Mouse (Mus musculus): ENCODE data around the gene Ube2i. TPM values are rescaled to one million over a fixed set of nuclear protein-coding genes. Genes with fewer than 3 reads are reported as not detected.

Ube2i gene
- polyA plus RNA-seq, 1 experiment, result 257 TPM

DNA sequence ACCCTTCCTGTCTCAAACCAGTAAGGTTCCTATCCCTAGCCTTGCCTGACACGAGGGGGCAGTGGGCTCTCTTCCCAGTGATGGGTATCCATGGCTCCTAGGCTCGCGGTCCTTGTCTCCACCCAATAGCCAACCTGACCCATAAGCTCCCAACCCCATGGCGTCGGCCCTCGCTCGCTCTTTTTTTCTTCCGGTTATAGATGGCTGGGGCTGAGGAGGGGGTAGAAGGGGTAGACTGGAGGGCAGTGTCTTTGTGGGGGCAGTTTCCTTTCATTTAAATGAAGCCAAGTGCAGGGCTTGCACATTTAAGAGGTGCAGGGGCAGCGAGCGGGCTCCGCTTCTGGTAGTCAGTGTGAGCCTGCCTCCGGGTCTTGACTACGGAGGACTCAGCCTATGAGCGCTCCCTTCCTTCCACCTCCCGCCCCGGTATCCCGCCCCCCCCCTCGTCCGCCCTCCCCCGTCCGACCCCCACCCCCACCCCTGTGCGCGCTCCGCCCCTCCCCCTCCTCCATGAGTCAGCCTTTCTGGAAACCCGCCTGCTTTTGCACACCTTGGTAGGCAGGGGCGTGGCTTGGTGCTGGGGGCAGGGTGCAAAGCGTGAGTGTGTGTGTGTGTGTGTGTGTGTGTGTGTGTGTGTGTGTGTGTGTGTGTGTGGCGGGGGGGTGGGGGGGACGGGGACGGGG lies 52.5 kb downstream of the Ube2i start:
- TF ChIP-seq CTCF (IDR thresholded peaks at IDR 0.05; ENCODE audit: extremely low read depth, insufficient read depth, low read length) (no peak), POLR2A (IDR thresholded peaks at IDR 0.05; ENCODE audit: extremely low read depth, insufficient read depth, low read length) (peak; percentile 64; the same call in 1 of the 2 replicates)
- Histone ChIP-seq H3K4me3 (ENCODE audit: insufficient read depth, low read length) (peak overlapping the region; percentile 70), H3K27ac (ENCODE audit: insufficient read depth, low read length) (peak overlapping the region; percentile 68), H3K4me1 (ENCODE audit: control insufficient read depth, insufficient read depth, low read length) (peaks cover 4% of the 10 kb centered on the region; the same call in 1 of the 2 replicates)

GRCm38 (mm10) chr17:25220746-25221145 lies 53.7 kb downstream of the Ube2i start:
- Histone ChIP-seq H3K27ac (ENCODE audit: insufficient read depth, low read length) (peak overlapping the region; percentile 51; the same call in 1 of the 2 replicates), H3K4me1 (ENCODE audit: control insufficient read depth, insufficient read depth, low read length) (peaks cover 4% of the 10 kb centered on the region; the same call in 1 of the 2 replicates), H3K4me3 (ENCODE audit: insufficient read depth, low read length) (no peak overlapping the region)
- TF ChIP-seq POLR2A (IDR thresholded peaks at IDR 0.05; ENCODE audit: extremely low read depth, insufficient read depth, low read length), result no peak
- no peak for TF ChIP-seq CTCF (IDR thresholded peaks at IDR 0.05; ENCODE audit: extremely low read depth, insufficient read depth, low read length)

DNA sequence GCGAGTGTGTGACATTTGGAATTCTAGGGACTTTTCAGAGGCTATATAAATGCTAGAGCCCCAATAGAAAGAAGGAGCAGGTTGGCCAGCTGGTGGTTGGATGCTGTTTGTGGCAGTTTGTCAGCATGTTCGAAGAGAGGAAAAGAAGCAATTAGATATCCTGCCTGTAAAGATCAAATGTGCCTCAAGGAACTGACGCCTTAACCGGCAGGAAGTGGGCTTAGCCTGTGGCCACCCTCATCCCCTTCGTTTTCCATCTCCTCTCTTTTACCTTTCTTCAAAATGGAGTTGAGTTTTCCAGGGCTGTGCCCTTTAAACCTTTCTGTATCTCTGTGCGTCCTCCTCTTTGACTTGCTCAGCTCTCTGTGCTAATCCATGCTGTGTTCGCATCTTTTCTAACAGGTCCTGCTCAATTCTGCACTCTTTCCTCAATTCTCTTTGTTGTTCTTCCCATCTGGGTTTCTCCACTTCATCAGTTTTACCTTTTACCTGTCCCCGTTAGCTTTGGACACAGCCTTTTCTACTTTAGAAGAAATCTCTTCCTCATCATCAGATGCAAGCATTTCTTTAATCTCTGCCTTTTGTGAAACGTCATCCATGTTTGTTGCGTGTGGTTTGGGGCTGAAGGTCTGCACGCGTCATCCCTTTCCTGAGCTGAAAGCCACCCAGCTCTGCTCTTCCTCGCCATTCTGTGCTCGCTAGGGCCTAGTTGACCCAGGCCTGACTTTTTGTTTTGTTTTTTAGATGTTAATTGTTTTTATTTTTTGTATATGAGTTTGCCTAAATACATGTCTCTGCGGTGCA lies 54.7 kb downstream of the Ube2i start:
- H3K27ac ChIP-seq (ENCODE audit: insufficient read depth, low read length), result no peak overlapping the region
- H3K4me1 ChIP-seq (ENCODE audit: control insufficient read depth, insufficient read depth, low read length), result peaks cover 4% of the 10 kb centered on the region; the same call in 1 of the 2 replicates
- TF ChIP-seq POLR2A (IDR thresholded peaks at IDR 0.05; ENCODE audit: extremely low read depth, insufficient read depth, low read length) (no peak), CTCF (IDR thresholded peaks at IDR 0.05; ENCODE audit: extremely low read depth, insufficient read depth, low read length) (no peak)
- no peak overlapping the region for H3K4me3 ChIP-seq (ENCODE audit: insufficient read depth, low read length)

DNA sequence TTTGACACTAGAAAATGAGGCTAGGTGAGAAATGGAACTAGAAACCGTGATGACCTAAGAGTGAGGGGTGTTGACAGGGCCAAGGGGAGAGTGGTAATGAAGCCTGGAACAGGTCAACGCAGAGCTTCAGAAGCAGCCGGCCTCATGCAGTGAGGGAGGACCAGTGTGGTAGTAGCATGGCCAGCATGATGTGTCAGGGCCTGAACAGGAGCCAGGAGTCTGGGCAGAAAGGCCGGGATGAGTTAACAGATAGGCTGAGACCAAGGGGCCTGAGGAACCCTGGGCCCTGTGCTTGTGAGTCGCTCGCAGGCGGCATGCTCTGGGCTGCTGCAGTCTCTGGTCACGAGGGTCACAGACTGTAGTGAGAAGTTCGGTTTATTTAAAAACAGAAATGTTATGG lies 55.5 kb downstream of the Ube2i start:
- H3K27ac ChIP-seq (ENCODE audit: insufficient read depth, low read length), result no peak overlapping the region
- TF ChIP-seq CTCF (IDR thresholded peaks at IDR 0.05; ENCODE audit: extremely low read depth, insufficient read depth, low read length) (no peak), POLR2A (IDR thresholded peaks at IDR 0.05; ENCODE audit: extremely low read depth, insufficient read depth, low read length) (no peak)
- H3K4me1 ChIP-seq (ENCODE audit: control insufficient read depth, insufficient read depth, low read length), result peaks cover 3% of the 10 kb centered on the region; the same call in 1 of the 2 replicates
- no peak overlapping the region for H3K4me3 ChIP-seq (ENCODE audit: insufficient read depth, low read length)

- Histone ChIP-seq H3K4me3 (ENCODE audit: insufficient read depth, low read length) (no peak overlapping the region), H3K4me1 (ENCODE audit: control insufficient read depth, insufficient read depth, low read length) (no peaks in the 10 kb centered on the region), H3K27ac (ENCODE audit: insufficient read depth, low read length) (no peak overlapping the region)
- TF ChIP-seq POLR2A (IDR thresholded peaks at IDR 0.05; ENCODE audit: extremely low read depth, insufficient read depth, low read length), result no peak
- no peak for TF ChIP-seq CTCF (IDR thresholded peaks at IDR 0.05; ENCODE audit: extremely low read depth, insufficient read depth, low read length)
These were observed 59.0 kb downstream of the Ube2i start for GRCm38 (mm10) chr17:25215431-25215830.

Other genes starting within 250 kb of the Ube2i start
- 17.8 and 19.4 TPM in 2 replicates for gene Tmem204, start 191.0 kb downstream of the Ube2i start, polyA plus RNA-seq (2012; rRNA removed)
- 18.5 and 24.8 TPM in 2 replicates for gene Telo2, start 158.7 kb downstream of the Ube2i start, polyA plus RNA-seq (2012; rRNA removed)
- 0.19 and 0.34 TPM in 2 replicates for gene Ptx4, start 153.9 kb downstream of the Ube2i start, polyA plus RNA-seq (2012; rRNA removed)
- gene Clcn7, start 141.2 kb downstream of the Ube2i start, polyA plus RNA-seq (2012; rRNA removed), result 45.6 and 47.0 TPM in 2 replicates
- gene Ccdc154, start 112.2 kb downstream of the Ube2i start, polyA plus RNA-seq (2012; rRNA removed), result not detected in 2 replicates
- not detected in 2 replicates for gene Gm38655, start 99.2 kb downstream of the Ube2i start, polyA plus RNA-seq (2012; rRNA removed)
- 22.9 and 23.9 TPM in 2 replicates for gene BC003965, start 90.1 kb downstream of the Ube2i start, polyA plus RNA-seq (2012; rRNA removed)
- gene Unkl, start 86.2 kb downstream of the Ube2i start, polyA plus RNA-seq (2012; rRNA removed), result 37.6 and 42.9 TPM in 2 replicates
- 121 and 126 TPM in 2 replicates for gene Gnptg, start 34.5 kb downstream of the Ube2i start, polyA plus RNA-seq (2012; rRNA removed)
- 35.3 and 35.6 TPM in 2 replicates for gene Tsr3, start 34.5 kb downstream of the Ube2i start, polyA plus RNA-seq (2012; rRNA removed)
- gene Baiap3, start 18.3 kb downstream of the Ube2i start, polyA plus RNA-seq (2012; rRNA removed), result 4.3 and 5.4 TPM in 2 replicates
- not detected in 2 replicates for gene Prss34, start 23.8 kb upstream of the Ube2i start, polyA plus RNA-seq (2012; rRNA removed)
- gene Prss28, start 34.0 kb upstream of the Ube2i start, polyA plus RNA-seq (2012; rRNA removed), result not detected in 2 replicates
- not detected in 2 replicates for gene Prss29, start 44.0 kb upstream of the Ube2i start, polyA plus RNA-seq (2012; rRNA removed)
- gene Tpsab1, start 70.9 kb upstream of the Ube2i start, polyA plus RNA-seq (2012; rRNA removed), result 0.06 TPM in 1 of 2 replicates, not detected in the other
- gene Tpsb2, start 91.7 kb upstream of the Ube2i start, polyA plus RNA-seq (2012; rRNA removed), result 0.13 and 0.76 TPM in 2 replicates
- gene Tpsg1, start 94.7 kb upstream of the Ube2i start, polyA plus RNA-seq (2012; rRNA removed), result not detected in 2 replicates
- 39.6 and 49.8 TPM in 2 replicates for gene Cacna1h, start 159.2 kb upstream of the Ube2i start, polyA plus RNA-seq (2012; rRNA removed)
- gene Tekt4, start 180.0 kb upstream of the Ube2i start, polyA plus RNA-seq (2012; rRNA removed), result 0.85 and 1.1 TPM in 2 replicates
- gene Sstr5, start 222.7 kb upstream of the Ube2i start, polyA plus RNA-seq (2012; rRNA removed), result 0.10 and 0.11 TPM in 2 replicates